Mouse (Mus musculus): Measurements from ENCODE around the gene Fam160a1.

Gene Fam160a1

GRCm38 (mm10) chr3:85817191-85817590 is at the start of gene Fam160a1:
TSS of gene Fam160a1 (minus strand) at chr3:85817291.
- no peak for DNase-seq (ENCODE audit: low read depth)

DNA sequence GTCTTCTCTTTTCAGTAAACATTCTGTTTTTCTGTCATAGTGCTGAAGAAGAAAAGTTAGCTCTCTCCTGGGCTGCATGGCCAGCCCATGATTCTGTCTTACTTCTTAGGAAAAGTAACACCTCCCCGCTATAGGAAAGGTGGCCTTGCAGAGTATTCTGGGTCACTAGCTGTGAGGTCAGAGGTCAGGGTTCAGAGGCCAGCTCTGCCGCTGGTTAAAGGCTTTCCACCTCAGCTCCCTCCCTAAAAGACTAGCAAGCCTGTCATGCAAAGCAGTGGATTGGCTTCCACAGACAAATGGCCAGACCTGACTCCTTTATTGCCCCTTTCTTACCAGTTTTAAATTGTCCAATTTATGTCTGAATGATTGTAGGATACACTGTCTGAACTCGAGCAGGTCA is 46.9 kb upstream of the Fam160a1 start:
- DNase-seq (ENCODE audit: low read depth), result no peak

- no peak for DNase-seq (ENCODE audit: low read depth)
Observed at GRCm38 (mm10) chr3:85862886-85863285, 45.8 kb upstream of the Fam160a1 start.

DNA sequence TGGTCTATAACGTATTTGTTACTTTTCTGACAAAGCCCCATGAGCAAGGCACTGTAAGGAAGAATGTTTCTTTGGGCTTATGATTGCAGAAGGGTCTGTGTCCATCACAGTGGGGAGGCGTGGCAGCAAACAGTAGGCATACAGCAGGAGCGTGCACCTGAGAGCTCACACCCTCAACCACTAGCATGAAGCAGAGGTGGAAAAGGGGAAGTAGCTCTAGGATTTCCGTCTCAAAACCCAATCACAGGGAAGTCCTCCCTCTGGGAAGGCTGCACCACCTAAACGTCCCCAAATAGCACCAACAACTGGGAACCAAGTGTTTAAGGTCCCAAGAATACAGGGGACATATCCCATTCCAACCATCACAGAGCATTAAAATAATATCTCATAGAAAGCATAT is 43.9 kb upstream of the Fam160a1 start:
- no peak for DNase-seq (ENCODE audit: low read depth)

GRCm38 (mm10) chr3:85859311-85859710 is 42.2 kb upstream of the Fam160a1 start:
- DNase-seq (ENCODE audit: low read depth), result no peak

DNA sequence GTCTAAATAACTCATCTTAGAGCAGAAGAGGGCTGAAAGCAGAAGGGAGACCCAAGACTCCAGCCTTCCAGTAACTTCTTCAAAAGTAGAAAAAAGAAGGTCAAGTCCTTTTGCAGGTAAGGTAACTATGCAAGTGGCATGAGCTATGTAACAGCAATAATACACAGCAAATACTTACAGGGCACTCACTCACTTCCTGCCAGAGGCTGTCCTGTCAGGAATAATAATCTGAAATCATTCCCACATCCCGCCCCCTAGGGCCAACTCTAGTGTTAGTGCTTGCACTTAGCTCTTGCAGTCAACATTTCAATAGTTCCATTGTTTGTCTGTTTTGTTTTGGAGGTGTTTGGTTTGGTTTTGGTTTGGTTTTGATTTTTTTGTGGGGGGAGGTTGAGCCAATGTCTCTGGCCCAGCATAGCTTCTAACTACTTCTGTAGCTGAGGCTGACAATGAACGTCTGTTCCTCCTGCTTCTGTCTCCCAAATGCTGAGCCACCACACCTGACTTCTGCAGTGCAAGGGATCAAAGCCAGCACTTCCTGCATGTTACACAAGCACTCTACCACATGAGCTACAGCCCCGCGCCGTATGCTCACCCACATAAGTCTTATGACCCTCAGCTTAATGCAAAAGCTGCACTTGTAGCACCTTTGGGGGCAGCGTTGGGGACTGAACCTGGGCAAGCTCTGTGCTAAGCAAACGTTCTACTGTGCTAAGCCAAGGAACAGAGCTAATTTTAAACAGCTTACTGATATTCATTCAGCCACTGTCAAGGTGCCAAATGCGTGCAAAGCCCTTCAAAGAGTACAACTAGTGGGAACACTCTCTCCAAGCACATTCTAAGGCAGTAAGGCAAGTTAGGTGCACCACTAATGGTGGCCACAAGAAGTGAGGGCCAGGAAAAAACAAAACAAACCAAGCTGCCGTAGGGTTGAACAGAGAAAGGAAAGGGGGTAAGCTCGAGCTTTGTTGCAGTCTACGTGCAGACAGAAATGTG is 41.3 kb upstream of the Fam160a1 start:
- DNase-seq (ENCODE audit: low read depth), result no peak

DNA sequence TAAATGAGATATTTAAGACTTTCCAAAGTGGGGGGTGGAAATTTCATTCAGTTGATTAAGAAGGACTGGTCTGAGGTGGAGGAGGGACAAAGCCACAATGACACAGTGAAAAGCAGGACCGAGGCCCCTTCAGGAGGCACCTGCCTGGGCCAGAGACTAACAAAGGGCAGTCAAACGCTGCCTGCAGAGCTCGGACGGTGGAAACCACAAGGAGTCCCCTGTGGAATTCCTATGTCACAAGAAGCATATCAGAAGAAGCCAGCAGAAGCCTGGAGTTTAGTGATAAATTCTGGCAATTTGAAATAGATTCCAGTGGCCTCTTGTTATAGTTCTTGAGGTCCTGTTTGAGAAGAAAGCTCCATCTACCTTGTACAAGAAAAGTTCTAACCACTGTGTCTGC is 40.0 kb upstream of the Fam160a1 start:
- DNase-seq (ENCODE audit: low read depth), result peak; percentile 18

GRCm38 (mm10) chr3:85855947-85856346 is 38.9 kb upstream of the Fam160a1 start:
- no peak for DNase-seq (ENCODE audit: low read depth)

- DNase-seq (ENCODE audit: low read depth), result no peak
Observed at GRCm38 (mm10) chr3:85855043-85855442, 38.0 kb upstream of the Fam160a1 start.

- no peak for DNase-seq (ENCODE audit: low read depth)
Observed at GRCm38 (mm10) chr3:85854143-85854542, 37.1 kb upstream of the Fam160a1 start.

DNA sequence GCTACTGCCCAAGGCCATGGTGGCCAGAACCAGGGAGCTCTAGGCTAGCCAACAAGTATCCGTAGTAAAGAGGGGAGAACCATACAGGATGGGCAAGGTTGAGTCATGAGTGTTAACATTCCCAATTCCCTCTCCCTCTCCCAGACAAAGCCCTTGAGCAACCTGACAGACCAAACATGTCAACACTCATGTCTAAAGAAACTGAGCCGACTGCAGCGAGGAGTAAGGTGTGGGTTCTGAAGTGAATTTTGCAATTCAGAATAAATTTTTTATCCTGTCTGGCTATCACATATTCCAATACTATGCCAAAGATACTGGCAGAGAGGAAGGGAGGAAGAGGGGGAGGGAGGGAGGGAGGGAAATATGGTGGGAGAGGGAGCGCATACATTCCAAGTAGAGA is 36.6 kb upstream of the Fam160a1 start:
- no peak for DNase-seq (ENCODE audit: low read depth)

- no peak for DNase-seq (ENCODE audit: low read depth)
Observed at GRCm38 (mm10) chr3:85850079-85850478, 33.0 kb upstream of the Fam160a1 start.

DNA sequence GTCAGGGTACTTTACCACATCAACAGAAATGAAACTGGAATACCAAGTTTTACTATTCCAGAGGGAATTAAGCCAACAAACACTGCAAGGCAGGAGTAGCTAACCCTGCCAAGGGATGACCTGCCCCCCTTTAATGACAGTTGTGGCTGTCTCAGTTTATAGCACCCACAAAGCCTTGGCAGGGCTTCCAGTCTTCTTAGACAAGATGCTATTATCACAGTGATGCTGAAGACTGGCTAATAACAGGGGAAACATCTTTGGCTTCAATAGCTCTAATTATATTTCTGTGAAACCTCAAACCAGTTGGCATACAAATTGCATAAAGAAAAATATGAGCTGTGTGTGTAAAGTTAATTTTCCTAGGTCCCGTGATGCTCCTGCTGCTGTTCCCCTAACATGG is 29.2 kb upstream of the Fam160a1 start:
- DNase-seq (ENCODE audit: low read depth), result no peak

- no peak for DNase-seq (ENCODE audit: low read depth)
Observed at GRCm38 (mm10) chr3:85845341-85845740, 28.2 kb upstream of the Fam160a1 start.

- no peak for DNase-seq (ENCODE audit: low read depth)
Observed at GRCm38 (mm10) chr3:85842881-85843218, 25.8 kb upstream of the Fam160a1 start.

GRCm38 (mm10) chr3:85842177-85842880 is 25.2 kb upstream of the Fam160a1 start:
- DNase-seq (ENCODE audit: low read depth), result no peak

DNA sequence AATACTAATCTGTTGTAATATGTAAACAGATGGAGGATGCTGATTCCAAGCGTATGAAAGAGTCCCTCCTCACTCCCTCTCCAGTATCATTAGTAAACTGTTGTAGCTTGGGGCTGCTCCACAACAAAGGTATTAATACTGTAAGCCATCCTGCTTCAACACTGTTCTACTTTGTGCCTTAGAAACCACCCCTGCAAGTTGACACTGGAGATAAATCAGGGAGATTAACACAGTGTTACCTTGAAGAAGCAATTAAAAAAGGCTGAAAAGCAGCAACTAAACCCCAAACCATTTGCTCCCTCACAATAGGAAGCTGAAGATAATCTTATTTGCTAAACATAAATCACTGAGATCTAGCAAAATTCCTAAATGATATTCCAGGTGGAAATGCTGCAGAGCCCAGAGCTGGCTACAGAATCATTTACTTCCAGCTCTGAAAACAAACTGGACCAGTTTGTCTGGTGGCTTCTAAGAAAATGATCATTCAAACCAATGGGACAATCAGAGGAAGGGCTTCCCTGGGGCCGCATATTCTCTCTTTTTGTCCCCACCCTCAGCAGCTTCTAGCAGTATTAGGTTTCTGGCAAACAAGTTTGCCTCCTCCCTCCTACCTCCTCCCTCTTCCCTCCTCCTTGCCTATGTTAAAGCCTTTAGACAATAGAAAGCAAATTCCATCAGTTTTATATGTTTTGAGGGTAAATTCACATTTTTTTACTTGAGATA is 24.5 kb upstream of the Fam160a1 start:
- DNase-seq (ENCODE audit: low read depth), result no peak

- no peak for DNase-seq (ENCODE audit: low read depth)
Observed at GRCm38 (mm10) chr3:85833627-85834026, 16.5 kb upstream of the Fam160a1 start.

- DNase-seq (ENCODE audit: low read depth), result no peak
Observed at GRCm38 (mm10) chr3:85832490-85833155, 15.5 kb upstream of the Fam160a1 start.

DNA sequence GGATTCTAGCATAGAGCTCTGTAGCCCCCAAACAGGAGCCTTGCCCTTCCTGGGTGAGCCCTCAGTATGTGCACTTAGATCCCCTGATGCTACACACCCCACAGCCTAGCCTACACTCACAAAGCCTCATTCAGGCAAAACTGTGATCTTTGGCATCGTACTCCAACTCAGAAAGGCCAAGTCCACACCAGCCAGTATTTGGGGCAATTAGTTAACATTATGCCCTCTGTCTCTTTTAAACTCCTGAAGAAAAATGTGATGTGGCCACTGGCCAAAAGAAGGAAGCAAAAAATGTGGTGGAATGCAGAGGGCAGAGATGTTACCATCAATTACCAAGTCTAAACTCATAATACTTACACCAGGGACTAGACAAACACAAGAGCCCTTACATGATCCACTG is 14.7 kb upstream of the Fam160a1 start:
- no peak for DNase-seq (ENCODE audit: low read depth)

DNA sequence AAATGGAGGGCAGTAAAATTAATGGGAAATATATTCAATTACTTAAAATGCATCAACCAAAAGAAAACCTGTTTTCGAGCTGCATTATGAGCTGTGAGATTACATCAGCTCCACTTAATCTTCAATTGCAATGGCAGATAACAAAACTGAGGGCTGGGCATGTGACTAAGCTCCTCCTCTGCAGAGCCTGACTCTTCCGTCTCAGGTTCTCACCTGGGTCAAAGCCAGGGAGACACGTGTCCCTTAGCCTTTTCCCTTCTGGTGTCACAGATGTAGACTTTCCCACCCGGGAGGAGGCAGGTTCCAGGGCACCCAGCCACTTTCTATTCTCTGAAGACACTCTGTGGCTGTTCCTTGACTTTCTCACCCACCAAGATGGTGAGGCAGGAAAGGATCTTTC is 12.0 kb upstream of the Fam160a1 start:
- DNase-seq (ENCODE audit: low read depth), result no peak

DNA sequence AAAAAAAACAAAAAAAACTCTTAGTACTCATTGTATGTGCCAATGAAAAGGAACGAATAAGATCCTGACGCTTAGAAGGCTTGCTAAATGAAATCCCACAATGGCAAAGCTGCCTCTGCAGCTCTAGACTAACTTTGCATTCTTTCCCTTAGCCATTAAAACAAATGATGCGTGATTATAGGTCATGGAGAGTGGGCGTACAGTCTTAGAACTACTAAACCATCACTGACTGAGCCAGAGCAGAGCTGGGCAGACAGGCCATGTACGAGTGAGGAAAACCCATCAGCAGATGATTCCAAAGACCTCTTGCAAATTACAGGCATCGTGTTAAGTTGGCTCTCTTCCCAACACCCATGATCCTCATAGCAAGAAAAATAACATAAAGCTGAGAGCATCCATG is 10.7 kb upstream of the Fam160a1 start:
- no peak for DNase-seq (ENCODE audit: low read depth)

All from c-Kit-positive CD71-negative TER-119-negative erythroid progenitor cells, embryonic 14.5 days (primary cell).